Mouse (Mus musculus) limb, embryonic 15.5 days (tissue): Measurements from ENCODE around the gene Ssr4. TPM values are rescaled to one million over a fixed set of nuclear protein-coding genes. Genes with fewer than 3 reads are reported as not detected.

ENCODE experiments used
- ATAC-seq: fragments of 200-750 bp; cut with Nextera tagmentation; 2 replicates; pipeline ENCODE4 v1.8.0; 2017; ENCODE audit warnings: low read depth, moderate TSS enrichment; ENCODE audit not compliant: insufficient number of reproducible peaks, low FRiP score, low TSS enrichment
- H3K27ac ChIP-seq: fragments of 300-500 bp; sonication (generic); 2 replicates; pipeline ENCODE4 v1.5.1; 2015; ENCODE audit warnings: moderate library complexity, mild to moderate bottlenecking, inconsistent platforms
- H3K27me3 ChIP-seq: fragments of 300-500 bp; sonication (generic); 2 replicates; pipeline ENCODE4 v1.6.1; 2015; ENCODE audit warnings: inconsistent platforms
- H3K36me3 ChIP-seq: fragments of 300-500 bp; sonication (generic); 2 replicates; pipeline ENCODE4 v1.6.1; 2015; ENCODE audit warnings: inconsistent platforms
- H3K4me1 ChIP-seq: fragments of 300-500 bp; sonication (generic); 2 replicates; pipeline ENCODE4 v1.6.1; 2015; ENCODE audit warnings: inconsistent platforms
- H3K4me2 ChIP-seq: fragments of 300-500 bp; sonication (generic); 2 replicates; pipeline ENCODE4 v1.6.1; 2015; ENCODE audit warnings: mild to moderate bottlenecking, inconsistent platforms
- H3K4me3 ChIP-seq: fragments of 300-500 bp; sonication (generic); 2 replicates; pipeline ENCODE4 v1.5.1; 2015; ENCODE audit warnings: mild to moderate bottlenecking, inconsistent platforms
- H3K9ac ChIP-seq: fragments of 300-500 bp; sonication (generic); 2 replicates; pipeline ENCODE4 v1.6.1; 2015; ENCODE audit warnings: inconsistent platforms
- H3K9me3 ChIP-seq: fragments of 300-500 bp; sonication (generic); 2 replicates; pipeline ENCODE4 v1.6.1; 2016; ENCODE audit warnings: inconsistent platforms
- WGBS: fragments of 180-500 bp; shearing (Covaris S2); methylation state at CpG from one replicate; pipeline ENCODE4 v1.1.7; 2015; 5-methylcytosine and 5-hydroxymethylcytosine counted together
- polyA plus RNA-seq: library from polyadenylated mRNA; unstranded; fragments of >200 nt; fragmentation: Nextera tagmentation; extraction: Ambion mirVana; gene quantifications from 2 replicates; pipeline ENCODE4 v1.2.1, GENCODE M21; 2015

The Ssr4 gene
- polyA plus RNA-seq, 1 experiment from 2014 or later = 223 TPM

DNA sequence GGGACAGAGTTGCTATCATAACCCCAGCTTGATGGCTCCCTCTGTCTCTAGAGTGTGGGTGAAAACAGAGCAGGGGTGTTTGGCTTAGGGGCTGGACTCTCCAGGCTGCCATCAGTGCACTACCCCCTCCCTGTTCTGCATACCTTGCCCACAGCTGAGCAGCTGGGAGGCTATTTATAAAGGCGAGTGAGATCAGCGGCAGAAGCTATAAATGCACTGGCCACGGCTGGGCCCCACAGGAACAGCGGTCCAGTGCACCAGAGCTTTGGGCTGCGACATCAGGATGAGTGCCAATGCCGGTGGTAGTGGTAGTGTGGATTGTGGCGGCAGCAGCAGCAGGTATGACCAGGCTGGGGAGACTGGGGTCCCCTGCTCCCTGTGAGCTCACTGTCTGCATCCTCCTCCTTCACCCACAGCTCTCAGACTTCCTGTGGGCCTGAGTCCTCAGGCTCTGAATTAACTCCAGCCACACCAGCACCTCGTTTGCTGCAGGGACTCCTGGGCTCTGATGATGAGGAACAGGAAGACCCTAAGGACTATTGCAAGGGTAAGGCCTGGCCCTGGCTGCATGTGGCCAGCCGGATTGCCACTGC is 12.6 kb upstream of the Ssr4 start, which contains the start of gene Srpk3:
TSS of gene Srpk3 (plus strand) at position 238 of the 593 bp plus-strand sequence.
- Histone ChIP-seq H3K9me3 (no peaks in the 10 kb centered on the region), H3K9ac (no peak within 1 kb of the TSS), H3K4me1 (peaks cover 8% of the 10 kb centered on the region; the same call in 1 of the 2 replicates), H3K4me2 (no peak within 1 kb of the TSS), H3K27ac (no peak within 1 kb of the TSS), H3K4me3 (no peak within 1 kb of the TSS), H3K36me3 (peaks cover 17% of the 10 kb centered on the region), H3K27me3 (0 out of 2 replicates have a peak, but pooled peaks cover 3% of the 10 kb centered on the region)
- WGBS = 40% methylated on average over 9 of the region's 9 CpGs
- peak; percentile 33; the same call in 1 of the 2 replicates for ATAC-seq

DNA sequence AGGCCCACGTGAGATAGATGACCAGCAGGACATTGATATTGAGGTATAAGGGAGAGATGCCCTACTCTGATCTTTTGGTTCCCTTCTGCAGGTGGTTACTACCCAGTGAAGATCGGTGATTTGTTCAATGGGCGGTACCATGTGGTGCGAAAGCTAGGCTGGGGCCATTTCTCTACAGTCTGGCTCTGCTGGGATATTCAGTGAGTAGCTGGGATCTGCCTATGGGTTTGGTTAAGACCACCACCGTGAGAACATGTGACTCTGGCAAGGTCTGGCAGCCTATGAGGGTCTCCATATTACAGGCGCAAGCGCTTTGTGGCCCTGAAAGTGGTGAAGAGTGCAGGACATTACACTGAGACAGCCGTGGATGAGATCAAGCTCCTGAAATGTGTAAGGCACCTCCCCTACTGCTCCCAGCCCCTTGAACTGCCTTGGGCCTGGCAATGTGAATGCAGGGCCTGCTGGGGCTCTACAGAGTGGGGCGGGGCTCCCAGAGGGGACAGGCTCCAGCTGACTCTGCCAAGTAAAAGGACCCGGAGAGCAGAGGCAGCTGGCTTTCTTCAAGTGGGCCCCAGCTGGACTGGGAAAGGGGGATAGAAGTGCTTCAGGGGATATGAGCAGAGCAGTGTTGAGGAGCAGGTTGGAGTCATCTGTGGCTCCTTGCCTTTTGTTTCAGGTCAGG is 11.9 kb upstream of the Ssr4 start:
- WGBS = 75% methylated on average over 10 of the region's 10 CpGs
- peak; percentile 40; the same call in 1 of the 2 replicates for ATAC-seq

DNA sequence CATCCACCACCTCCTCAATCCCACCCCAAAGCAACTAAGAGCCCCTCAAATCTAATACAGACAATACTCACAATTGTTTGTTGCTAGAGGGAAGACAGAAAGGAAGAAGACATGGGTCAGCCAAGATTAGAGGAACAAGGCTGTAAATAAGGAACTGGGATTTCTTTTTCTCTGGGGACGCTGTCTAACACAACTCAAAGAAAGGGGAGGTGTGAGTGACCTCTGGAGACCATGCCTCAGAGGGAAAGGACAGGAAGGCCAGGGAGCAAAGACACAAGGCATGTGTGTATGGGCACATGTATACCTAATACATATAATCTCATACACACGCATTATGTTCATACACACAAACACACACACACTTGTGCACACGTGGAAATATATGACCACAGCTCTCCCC is 4.6 kb upstream of the Ssr4 start:
- no peak for ATAC-seq
- no peak overlapping the region for H3K27ac ChIP-seq
- H3K4me3 ChIP-seq = no peak overlapping the region
- H3K4me1 ChIP-seq = 0 out of 2 replicates have a peak, but pooled peaks cover 3% of the 10 kb centered on the region
- H3K9me3 ChIP-seq = no peaks in the 10 kb centered on the region
- H3K9ac ChIP-seq = no peak overlapping the region
- H3K36me3 ChIP-seq = peaks cover 28% of the 10 kb centered on the region
- 94% methylated on average over 3 of the region's 3 CpGs for WGBS
- H3K4me2 ChIP-seq = no peak overlapping the region
- H3K27me3 ChIP-seq = peaks cover 3% of the 10 kb centered on the region; the same call in 1 of the 2 replicates

More for the DNA sequence above, 11.9 kb upstream of the Ssr4 start:
- H3K9ac ChIP-seq = no peak overlapping the region
- no peak overlapping the region for H3K27ac ChIP-seq
- 0 out of 2 replicates have a peak, but pooled peaks cover 3% of the 10 kb centered on the region for H3K27me3 ChIP-seq
- peaks cover 8% of the 10 kb centered on the region; the same call in 1 of the 2 replicates for H3K4me1 ChIP-seq
- no peaks in the 10 kb centered on the region for H3K9me3 ChIP-seq
- H3K4me2 ChIP-seq = no peak overlapping the region
- peaks cover 24% of the 10 kb centered on the region for H3K36me3 ChIP-seq
- no peak overlapping the region for H3K4me3 ChIP-seq

DNA sequence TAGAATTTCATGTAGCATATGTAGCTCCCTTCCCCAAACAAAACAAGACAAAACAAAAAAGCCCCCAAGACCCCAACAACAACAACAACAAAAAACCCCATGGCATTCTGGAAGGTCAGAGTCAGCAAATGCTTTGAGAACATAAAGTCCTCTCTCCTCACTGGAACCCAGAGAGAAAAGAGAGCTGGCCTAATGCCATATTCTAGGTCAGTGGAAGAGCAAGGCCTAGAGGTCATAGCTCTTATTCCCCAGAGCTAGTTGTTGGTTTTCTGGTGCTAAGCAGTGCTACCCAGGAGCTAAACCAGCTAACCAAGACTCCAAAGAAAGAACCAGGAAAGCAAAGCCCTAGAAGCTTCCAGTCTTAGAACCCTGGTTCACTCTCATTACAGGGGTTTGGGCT is 1.2 kb upstream of the Ssr4 start:
- Histone ChIP-seq H3K27ac (peak overlapping the region; percentile 94), H3K4me2 (peak overlapping the region; percentile 48), H3K9ac (peak overlapping the region; percentile 40; the same call in 1 of the 2 replicates), H3K36me3 (peaks cover 15% of the 10 kb centered on the region), H3K9me3 (no peaks in the 10 kb centered on the region), H3K27me3 (peaks cover 3% of the 10 kb centered on the region; the same call in 1 of the 2 replicates), H3K4me1 (peaks cover 7% of the 10 kb centered on the region; the same call in 1 of the 2 replicates), H3K4me3 (peak overlapping the region; percentile 64)
- ATAC-seq = no peak

DNA sequence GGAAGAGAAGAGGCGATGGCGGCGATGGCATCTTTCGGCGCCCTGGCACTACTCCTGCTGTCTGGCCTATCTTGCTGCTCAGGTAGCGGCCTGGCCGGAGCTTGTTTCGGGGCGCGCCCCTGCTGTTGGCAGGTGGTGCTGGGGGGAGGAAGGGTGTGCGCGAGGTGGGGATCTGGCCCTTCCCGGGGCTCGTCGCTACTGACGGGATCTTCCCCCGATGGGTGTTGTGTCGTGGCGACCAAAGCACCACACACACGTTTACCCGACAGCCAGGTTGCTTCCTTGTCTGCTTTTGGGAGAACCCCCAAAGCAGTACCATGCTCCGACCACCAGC is 364 bp downstream of the Ssr4 start:
- H3K36me3 ChIP-seq = peaks cover 22% of the 10 kb centered on the region
- WGBS = 21% methylated on average over 21 of the region's 22 CpGs
- peak overlapping the region; percentile 47 for H3K9ac ChIP-seq
- H3K4me3 ChIP-seq = peak overlapping the region; percentile 64
- no peaks in the 10 kb centered on the region for H3K9me3 ChIP-seq
- H3K27me3 ChIP-seq = peaks cover 3% of the 10 kb centered on the region; the same call in 1 of the 2 replicates
- peak overlapping the region; percentile 94 for H3K27ac ChIP-seq
- ATAC-seq = peak; percentile 5; the same call in 1 of the 2 replicates
- H3K4me2 ChIP-seq = peak overlapping the region; percentile 48
- peaks cover 7% of the 10 kb centered on the region; the same call in 1 of the 2 replicates for H3K4me1 ChIP-seq

DNA sequence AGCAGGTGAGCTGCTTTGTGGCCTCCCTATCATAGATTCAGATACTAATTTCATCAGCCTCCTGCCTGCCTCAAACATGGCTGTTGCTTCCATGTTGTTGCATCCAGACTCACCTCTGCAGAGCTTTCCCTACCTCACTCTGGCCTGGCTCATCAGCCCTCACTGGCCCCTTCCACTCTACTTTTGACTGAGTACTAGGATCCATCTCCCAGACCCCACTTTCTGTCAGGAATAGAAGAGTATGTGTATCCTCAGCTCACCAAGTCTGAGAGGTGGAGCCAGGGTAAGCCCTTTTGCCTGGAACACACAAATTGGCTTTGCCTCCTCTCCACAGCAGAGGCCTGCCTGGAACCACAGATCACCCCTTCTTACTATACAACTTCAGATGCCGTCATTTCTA is 1.7 kb downstream of the Ssr4 start:
- no peak for ATAC-seq
- peaks cover 3% of the 10 kb centered on the region; the same call in 1 of the 2 replicates for H3K27me3 ChIP-seq
- WGBS = 94% methylated on average over 1 of the region's 1 CpGs
- peaks cover 22% of the 10 kb centered on the region for H3K36me3 ChIP-seq
- H3K27ac ChIP-seq = no peak overlapping the region
- H3K4me3 ChIP-seq = 0 out of 2 replicates have a peak overlapping the region, but pooled peaks have one; percentile 64
- no peak overlapping the region; the same call in 1 of the 2 replicates for H3K4me2 ChIP-seq
- H3K4me1 ChIP-seq = peaks cover 7% of the 10 kb centered on the region; the same call in 1 of the 2 replicates
- no peaks in the 10 kb centered on the region for H3K9me3 ChIP-seq
- no peak overlapping the region for H3K9ac ChIP-seq

DNA sequence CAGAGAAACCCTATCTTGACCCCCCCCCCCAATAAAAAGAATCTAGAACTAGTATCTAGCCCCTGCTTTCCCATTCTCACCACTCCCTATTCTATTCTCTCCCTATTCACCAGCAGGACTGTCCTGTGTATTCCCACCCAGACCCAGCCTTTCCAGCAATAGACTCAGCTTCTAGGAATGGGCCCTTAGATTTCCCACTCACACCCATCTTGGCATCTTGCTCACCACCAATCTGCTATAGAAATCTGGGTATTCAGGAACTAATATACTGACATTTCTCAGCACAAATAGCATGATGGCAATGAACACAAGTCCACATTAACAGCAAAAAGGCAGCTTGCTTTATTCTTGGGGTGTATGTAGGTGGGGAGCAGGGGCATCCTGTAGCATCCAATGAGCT is 6.2 kb downstream of the Ssr4 start:
- H3K36me3 ChIP-seq = peaks cover 22% of the 10 kb centered on the region
- H3K9me3 ChIP-seq = no peaks in the 10 kb centered on the region
- ATAC-seq = no peak
- peaks cover 4% of the 10 kb centered on the region; the same call in 1 of the 2 replicates for H3K4me1 ChIP-seq
- H3K4me2 ChIP-seq = no peak overlapping the region
- no peak overlapping the region for H3K27ac ChIP-seq
- H3K4me3 ChIP-seq = no peak overlapping the region
- H3K27me3 ChIP-seq = no peaks in the 10 kb centered on the region
- H3K9ac ChIP-seq = no peak overlapping the region

DNA sequence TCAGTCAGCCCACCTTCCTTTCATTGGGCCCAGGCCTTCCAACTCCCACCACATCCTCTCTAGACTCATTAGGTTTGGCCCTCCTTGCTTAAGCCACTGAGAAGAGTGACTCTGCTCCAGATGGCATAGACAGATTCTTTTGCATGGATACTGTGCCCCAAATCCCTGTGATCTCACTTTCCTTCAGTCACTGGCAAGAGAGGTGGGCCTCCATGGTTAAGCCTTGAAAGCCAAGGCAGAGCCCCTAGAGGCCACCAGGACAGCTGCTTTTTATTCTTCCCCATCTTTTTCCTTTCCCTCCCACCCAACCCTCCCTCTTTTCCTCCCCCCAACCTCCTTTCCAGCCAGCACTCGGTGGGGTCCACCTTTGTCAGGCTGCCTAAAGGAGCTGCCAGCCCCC is 6.7 kb downstream of the Ssr4 start:
- no peak overlapping the region for H3K27ac ChIP-seq

DNA sequence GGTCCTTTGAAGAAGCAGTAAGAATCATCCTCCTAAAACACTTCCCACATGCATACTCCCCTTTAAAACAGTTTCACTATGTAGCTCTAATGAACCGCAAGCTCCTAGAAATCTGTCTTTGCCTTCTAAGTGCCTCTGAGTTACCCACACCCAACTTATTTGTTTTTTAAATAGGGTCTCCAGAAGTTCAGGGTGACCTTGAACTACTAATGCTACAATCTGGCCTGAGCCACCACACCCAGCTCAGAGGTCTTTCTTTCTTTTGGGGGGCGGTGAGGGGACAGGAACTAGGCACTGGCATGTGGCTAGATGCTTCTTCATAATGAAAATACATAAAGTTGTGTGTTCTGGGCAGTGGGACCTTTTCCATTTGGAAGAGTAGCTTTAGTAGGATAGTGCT is 10.7 kb downstream of the Ssr4 start:
- 90% methylated on average over 2 of the region's 2 CpGs for WGBS
- Histone ChIP-seq H3K4me3 (no peak overlapping the region), H3K27me3 (0 out of 2 replicates have a peak, but pooled peaks cover 4% of the 10 kb centered on the region), H3K9ac (no peak overlapping the region), H3K36me3 (no peaks in the 10 kb centered on the region), H3K4me2 (no peak overlapping the region), H3K4me1 (no peaks in the 10 kb centered on the region), H3K9me3 (no peaks in the 10 kb centered on the region), H3K27ac (no peak overlapping the region)
- ATAC-seq = no peak

More for the DNA sequence above, 6.7 kb downstream of the Ssr4 start:
- 18% methylated on average over 1 of the region's 1 CpGs for WGBS
- no peak for ATAC-seq
- H3K4me1 ChIP-seq = peaks cover under 1% of the 10 kb centered on the region; the same call in 1 of the 2 replicates
- peaks cover 22% of the 10 kb centered on the region for H3K36me3 ChIP-seq
- H3K4me2 ChIP-seq = no peak overlapping the region
- no peak overlapping the region for H3K9ac ChIP-seq
- H3K9me3 ChIP-seq = no peaks in the 10 kb centered on the region
- H3K27me3 ChIP-seq = no peaks in the 10 kb centered on the region
- no peak overlapping the region for H3K4me3 ChIP-seq

DNA sequence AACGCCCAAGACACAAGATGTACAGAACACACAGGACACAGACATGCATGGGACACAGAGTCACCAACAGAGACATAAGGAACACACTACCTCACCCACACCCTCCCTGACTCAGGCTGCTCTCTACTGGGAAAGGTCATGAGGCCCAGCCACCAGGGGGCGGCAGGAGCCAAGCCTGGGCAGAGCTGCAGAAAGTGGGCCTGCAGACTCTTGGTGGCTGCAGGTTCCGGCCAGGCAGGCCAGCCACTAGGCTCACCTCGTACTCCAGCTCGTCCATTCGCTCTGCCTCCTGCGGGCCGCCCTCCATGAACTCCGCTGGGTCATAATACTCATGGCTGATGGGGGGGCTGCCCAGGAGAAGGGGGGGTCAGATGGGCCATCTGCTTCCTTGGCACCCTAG is 11.7 kb downstream of the Ssr4 start:
- 50% methylated on average over 9 of the region's 9 CpGs for WGBS
- ATAC-seq = peak; percentile 47
- Histone ChIP-seq H3K4me1 (no peaks in the 10 kb centered on the region), H3K4me2 (no peak overlapping the region), H3K4me3 (no peak overlapping the region), H3K27ac (no peak overlapping the region), H3K9ac (no peak overlapping the region), H3K36me3 (no peaks in the 10 kb centered on the region), H3K27me3 (0 out of 2 replicates have a peak, but pooled peaks cover 4% of the 10 kb centered on the region), H3K9me3 (no peaks in the 10 kb centered on the region)

DNA sequence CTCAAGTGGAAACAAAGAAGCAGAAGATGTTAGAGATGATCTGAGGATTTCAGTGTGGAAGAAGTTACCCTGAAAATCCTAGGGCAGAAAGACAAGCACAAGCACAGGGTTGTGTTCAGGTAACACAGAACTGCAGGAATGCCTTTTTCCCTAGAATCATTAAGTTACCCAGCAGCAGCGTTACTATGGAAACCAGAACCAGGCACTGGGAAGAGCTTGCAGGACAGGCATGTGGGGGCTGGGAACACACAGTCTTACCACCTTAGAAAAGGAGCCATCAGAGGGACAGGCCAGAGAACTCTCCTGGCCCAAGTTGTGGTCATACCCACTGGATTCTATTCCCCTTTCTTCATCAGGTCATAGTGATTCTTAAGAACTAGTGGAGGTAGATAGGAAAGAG is 19.0 kb downstream of the Ssr4 start:
- no peak for ATAC-seq
- Histone ChIP-seq H3K36me3 (no peaks in the 10 kb centered on the region), H3K9me3 (no peaks in the 10 kb centered on the region), H3K27ac (no peak overlapping the region), H3K9ac (no peak overlapping the region), H3K4me1 (no peaks in the 10 kb centered on the region), H3K27me3 (no peaks in the 10 kb centered on the region), H3K4me2 (no peak overlapping the region), H3K4me3 (no peak overlapping the region)
- WGBS = 19% methylated on average over 1 of the region's 1 CpGs

DNA sequence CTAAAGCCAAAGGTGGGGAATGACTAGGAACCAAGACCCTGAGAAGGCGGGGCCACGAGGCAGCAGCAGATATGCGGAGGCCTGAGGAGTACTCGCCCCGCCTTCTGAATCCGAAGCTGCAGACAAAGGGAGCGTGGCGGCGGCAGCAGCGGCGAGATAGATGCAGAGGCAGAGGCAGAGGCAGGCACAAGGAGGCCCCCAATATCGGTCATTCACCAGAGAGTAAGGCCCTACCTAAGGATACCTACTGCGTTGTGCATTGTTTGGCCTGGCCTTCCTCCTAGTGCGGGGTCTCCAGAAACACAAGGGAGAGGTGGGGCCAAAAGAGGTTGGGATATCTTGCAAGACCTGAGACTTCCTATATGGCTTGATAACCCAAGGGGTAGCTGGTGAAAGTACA is 28.2 kb downstream of the Ssr4 start:
- Histone ChIP-seq H3K27ac (no peak overlapping the region), H3K4me1 (no peaks in the 10 kb centered on the region), H3K4me3 (peak overlapping the region; percentile 29), H3K9ac (no peak overlapping the region), H3K27me3 (no peaks in the 10 kb centered on the region), H3K9me3 (no peaks in the 10 kb centered on the region), H3K4me2 (peak overlapping the region; percentile 34), H3K36me3 (no peaks in the 10 kb centered on the region)
- 21% methylated on average over 14 of the region's 14 CpGs for WGBS
- ATAC-seq = no peak
